Mouse (Mus musculus): ENCODE results near the gene Eif2d. TPM values are rescaled to one million over a fixed set of nuclear protein-coding genes. Genes with fewer than 3 reads are reported as not detected.

Eif2d gene
- polyA plus RNA-seq, 1 experiment from 2014 or later, result 62.6 TPM

GRCm38 (mm10) chr1:131212956-131213355, 60.0 kb downstream of the Eif2d start:
- no peak for DNase-seq (ENCODE audit: low spot score)
- H3K4me1 ChIP-seq, result peaks cover 6% of the 10 kb centered on the region; the same call in 1 of the 2 replicates
- no peaks in the 10 kb centered on the region for H3K36me3 ChIP-seq
- no peak overlapping the region for H3K4me3 ChIP-seq
- no peaks in the 10 kb centered on the region for H3K27me3 ChIP-seq (ENCODE audit: low read depth, poor library complexity, severe bottlenecking)
- WGBS, result 82% methylated on average over 5 of the region's 5 CpGs
- H3K9me3 ChIP-seq (replicated peaks), result no peaks in the 10 kb centered on the region
- H3K27ac ChIP-seq (replicated peaks), result no peak overlapping the region

GRCm38 (mm10) chr1:131213361-131213760, 60.4 kb downstream of the Eif2d start:
- peaks cover 6% of the 10 kb centered on the region; the same call in 1 of the 2 replicates for H3K4me1 ChIP-seq
- no peaks in the 10 kb centered on the region for H3K36me3 ChIP-seq
- H3K4me3 ChIP-seq, result no peak overlapping the region
- no peak for DNase-seq (ENCODE audit: low spot score)
- no peaks in the 10 kb centered on the region for H3K27me3 ChIP-seq (ENCODE audit: low read depth, poor library complexity, severe bottlenecking)
- no peak overlapping the region for H3K27ac ChIP-seq (replicated peaks)
- 85% methylated on average over 6 of the region's 6 CpGs for WGBS
- H3K9me3 ChIP-seq (replicated peaks), result no peaks in the 10 kb centered on the region

GRCm38 (mm10) chr1:131218933-131219332, 66.0 kb downstream of the Eif2d start:
- H3K27me3 ChIP-seq (ENCODE audit: low read depth, poor library complexity, severe bottlenecking), result no peaks in the 10 kb centered on the region
- no peak for DNase-seq (ENCODE audit: low spot score)
- H3K4me1 ChIP-seq, result no peaks in the 10 kb centered on the region
- WGBS, result 89% methylated on average over 11 of the region's 11 CpGs
- H3K4me3 ChIP-seq, result no peak overlapping the region
- H3K27ac ChIP-seq (replicated peaks), result no peak overlapping the region
- H3K9me3 ChIP-seq (replicated peaks), result no peaks in the 10 kb centered on the region
- H3K36me3 ChIP-seq, result no peaks in the 10 kb centered on the region

DNA sequence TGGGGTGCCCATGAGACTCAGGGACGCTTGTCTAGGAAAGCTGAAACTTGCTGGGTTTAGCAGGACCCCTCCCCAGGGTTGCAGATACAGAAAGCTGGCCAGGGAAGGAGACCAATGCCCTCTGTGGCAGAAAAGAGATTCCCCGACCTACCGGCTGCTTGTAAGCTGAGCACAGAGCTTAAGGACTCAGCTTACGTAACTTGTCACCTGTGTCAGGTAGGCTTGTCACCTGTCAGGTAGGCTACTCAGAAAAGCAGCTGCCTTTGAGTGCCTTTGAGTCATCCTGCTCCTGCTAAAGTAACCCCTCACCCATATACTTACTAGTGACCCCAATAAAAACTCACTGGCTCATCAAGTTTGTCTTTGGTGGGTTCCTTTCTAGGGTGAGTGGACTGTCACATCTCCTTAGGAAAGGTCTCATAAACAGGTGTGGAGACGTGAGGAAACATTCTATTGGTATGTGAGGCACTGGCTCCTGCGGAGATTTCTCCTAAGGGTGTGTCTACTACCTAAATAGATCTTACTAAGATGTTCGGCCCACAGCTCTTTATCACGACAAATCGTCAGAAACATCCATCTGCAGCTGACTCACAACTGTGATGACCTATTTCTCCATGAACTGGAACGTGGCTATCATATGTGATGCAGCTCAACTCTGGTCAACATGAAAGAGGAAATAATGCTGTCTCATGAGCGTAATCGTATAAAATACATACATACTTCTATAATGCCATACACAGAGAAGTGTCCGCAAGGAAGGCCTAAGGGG, 69.0 kb downstream of the Eif2d start:
- Histone ChIP-seq H3K36me3 (no peaks in the 10 kb centered on the region), H3K4me1 (peaks cover 6% of the 10 kb centered on the region), H3K27ac (replicated peaks) (no peak overlapping the region), H3K9me3 (replicated peaks) (no peaks in the 10 kb centered on the region), H3K4me3 (no peak overlapping the region), H3K27me3 (ENCODE audit: low read depth, poor library complexity, severe bottlenecking) (no peaks in the 10 kb centered on the region)
- DNase-seq (ENCODE audit: low spot score), result no peak
- WGBS, result 86% methylated on average over 13 of the region's 13 CpGs

DNA sequence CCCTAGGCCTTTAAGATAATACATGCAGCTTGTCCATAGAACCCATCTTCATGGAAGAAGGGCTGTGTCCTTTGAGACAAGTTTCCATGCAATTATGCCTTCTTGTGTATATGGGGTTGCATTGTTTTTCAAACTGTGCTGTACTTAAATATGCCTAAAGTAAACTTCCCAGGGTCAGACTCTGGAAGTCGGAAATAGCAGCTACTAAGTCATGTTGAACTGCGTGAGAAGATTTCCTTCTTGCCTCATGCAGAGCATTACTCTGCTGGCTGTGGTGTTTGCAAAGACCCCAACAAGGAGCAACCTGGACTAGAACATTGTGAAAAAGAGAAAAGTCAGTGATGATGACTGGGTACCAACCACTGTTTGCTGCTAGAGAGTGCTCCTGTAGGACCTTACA, 70.4 kb downstream of the Eif2d start:
- no peak for DNase-seq (ENCODE audit: low spot score)
- Histone ChIP-seq H3K4me3 (no peak overlapping the region), H3K27ac (replicated peaks) (no peak overlapping the region), H3K36me3 (no peaks in the 10 kb centered on the region), H3K9me3 (replicated peaks) (no peaks in the 10 kb centered on the region), H3K4me1 (peaks cover 6% of the 10 kb centered on the region), H3K27me3 (ENCODE audit: low read depth, poor library complexity, severe bottlenecking) (no peaks in the 10 kb centered on the region)
- 91% methylated on average over 2 of the region's 2 CpGs for WGBS

- H3K27ac ChIP-seq (replicated peaks), result no peak overlapping the region
- H3K27me3 ChIP-seq (ENCODE audit: low read depth, poor library complexity, severe bottlenecking), result no peaks in the 10 kb centered on the region
- H3K4me1 ChIP-seq, result peaks cover 6% of the 10 kb centered on the region
- WGBS, result 60% methylated on average over 12 of the region's 12 CpGs
- no peak overlapping the region for H3K4me3 ChIP-seq
- no peaks in the 10 kb centered on the region for H3K36me3 ChIP-seq
- H3K9me3 ChIP-seq (replicated peaks), result no peaks in the 10 kb centered on the region
- no peak for DNase-seq (ENCODE audit: low spot score)
Measured at GRCm38 (mm10) chr1:131224848-131225471, 72.0 kb downstream of the Eif2d start.

DNA sequence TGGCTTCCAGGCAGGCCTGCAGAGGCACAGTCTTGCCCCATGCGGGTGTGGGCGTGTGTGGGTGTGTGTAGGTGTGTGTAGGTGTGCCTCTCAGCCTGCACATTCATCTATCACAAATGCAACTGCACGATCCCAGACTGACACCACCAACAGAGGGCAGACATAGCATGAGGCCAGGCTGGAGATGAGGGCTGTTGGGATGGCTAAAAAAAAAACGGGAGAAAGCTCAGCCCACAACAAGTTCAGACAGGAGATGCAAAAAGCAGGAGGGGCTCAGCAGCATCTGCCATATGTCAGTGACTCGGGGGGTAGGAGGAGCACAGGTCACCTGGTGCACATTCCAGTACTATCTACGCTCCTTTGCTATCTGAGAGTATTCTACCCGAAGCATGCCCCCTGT, 75.2 kb downstream of the Eif2d start:
- peaks cover 5% of the 10 kb centered on the region; the same call in 1 of the 2 replicates for H3K27me3 ChIP-seq (ENCODE audit: low read depth, poor library complexity, severe bottlenecking)
- 71% methylated on average over 7 of the region's 7 CpGs for WGBS
- no peak overlapping the region for H3K4me3 ChIP-seq
- no peak for DNase-seq (ENCODE audit: low spot score)
- no peaks in the 10 kb centered on the region for H3K9me3 ChIP-seq (replicated peaks)
- no peaks in the 10 kb centered on the region for H3K36me3 ChIP-seq
- H3K27ac ChIP-seq (replicated peaks), result no peak overlapping the region
- H3K4me1 ChIP-seq, result peaks cover 8% of the 10 kb centered on the region

- 94% methylated on average over 5 of the region's 5 CpGs for WGBS
- Histone ChIP-seq H3K4me1 (peaks cover 11% of the 10 kb centered on the region), H3K36me3 (no peaks in the 10 kb centered on the region), H3K27me3 (ENCODE audit: low read depth, poor library complexity, severe bottlenecking) (peaks cover 7% of the 10 kb centered on the region; the same call in 1 of the 2 replicates), H3K27ac (replicated peaks) (no peak overlapping the region), H3K4me3 (no peak overlapping the region), H3K9me3 (replicated peaks) (no peaks in the 10 kb centered on the region)
- no peak for DNase-seq (ENCODE audit: low spot score)
Measured at GRCm38 (mm10) chr1:131228659-131229058, 75.7 kb downstream of the Eif2d start.

GRCm38 (mm10) chr1:131233527-131233926, 80.5 kb downstream of the Eif2d start:
- no peaks in the 10 kb centered on the region for H3K9me3 ChIP-seq (replicated peaks)
- peaks cover 7% of the 10 kb centered on the region for H3K27me3 ChIP-seq (ENCODE audit: low read depth, poor library complexity, severe bottlenecking)
- no peak overlapping the region for H3K4me3 ChIP-seq
- DNase-seq (ENCODE audit: low spot score), result no peak
- WGBS, result 61% methylated on average over 12 of the region's 12 CpGs
- no peaks in the 10 kb centered on the region for H3K36me3 ChIP-seq
- H3K4me1 ChIP-seq, result 0 out of 2 replicates have a peak, but pooled peaks cover 5% of the 10 kb centered on the region
- H3K27ac ChIP-seq (replicated peaks), result no peak overlapping the region; the same call in 1 of the 2 replicates

GRCm38 (mm10) chr1:131236077-131236476, 83.1 kb downstream of the Eif2d start:
- Histone ChIP-seq H3K4me1 (peaks cover 17% of the 10 kb centered on the region), H3K27ac (replicated peaks) (no peak overlapping the region), H3K27me3 (ENCODE audit: low read depth, poor library complexity, severe bottlenecking) (peaks cover 32% of the 10 kb centered on the region), H3K36me3 (no peaks in the 10 kb centered on the region), H3K4me3 (no peak overlapping the region), H3K9me3 (replicated peaks) (no peaks in the 10 kb centered on the region)
- no peak for DNase-seq (ENCODE audit: low spot score)
- 68% methylated on average over 7 of the region's 7 CpGs for WGBS

Other genes with a start within 250 kb of the Eif2d start
- not detected in 2 replicates for gene Il20, start 241.7 kb upstream of the Eif2d start, polyA plus RNA-seq (2016; fragmentation: Nextera tagmentation; extraction: Ambion mirVana)
- 0.14 TPM in 1 of 2 replicates, not detected in the other for gene Il19, start 213.1 kb upstream of the Eif2d start, polyA plus RNA-seq (2016; fragmentation: Nextera tagmentation; extraction: Ambion mirVana)
- gene Il10, start 133.3 kb upstream of the Eif2d start, polyA plus RNA-seq (2016; fragmentation: Nextera tagmentation; extraction: Ambion mirVana), result not detected in 2 replicates
- gene Mapkapk2, start 55.4 kb upstream of the Eif2d start, polyA plus RNA-seq (2016; fragmentation: Nextera tagmentation; extraction: Ambion mirVana), result 50.9 and 55.7 TPM in 2 replicates
- gene Dyrk3, start 14.8 kb upstream of the Eif2d start, polyA plus RNA-seq (2016; fragmentation: Nextera tagmentation; extraction: Ambion mirVana), result 15.4 and 18.1 TPM in 2 replicates
- gene Rassf5, start 92.1 kb downstream of the Eif2d start, polyA plus RNA-seq (2016; fragmentation: Nextera tagmentation; extraction: Ambion mirVana), result 0.93 and 1.0 TPM in 2 replicates
- 0.54 and 1.2 TPM in 2 replicates for gene Ikbke, start 126.4 kb downstream of the Eif2d start, polyA plus RNA-seq (2016; fragmentation: Nextera tagmentation; extraction: Ambion mirVana)